Mouse (Mus musculus): Measurements from ENCODE around the gene Cmklr1.

- TF ChIP-seq POLR2A (IDR thresholded peaks at IDR 0.05; ENCODE audit: control insufficient read depth, low read depth, low read length) (no peak), CTCF (IDR thresholded peaks at IDR 0.05; ENCODE audit: control insufficient read depth, insufficient read depth, insufficient replicate concordance, low read depth, low read length) (no peak)
Observed at GRCm38 (mm10) chr5:113618716-113619115, 31.5 kb downstream of the Cmklr1 start.

Measured in testis, adult 2 months (tissue).